Mouse (Mus musculus) thymus, adult 2 months (tissue): ENCODE data around the gene 3110082J24Rik. TPM values are rescaled to one million over a fixed set of nuclear protein-coding genes. Genes with fewer than 3 reads are reported as not detected.

Experiments
- DNase-seq: peaks from one replicate; pipeline ENCODE4 v3.0.0; 2021
- H3K27ac ChIP-seq: fragments of 200-500 bp; 2 replicates; pipeline ENCODE4 v1.5.1; 2012; ENCODE audit warnings: low read length, control low read depth; ENCODE audit not compliant: control insufficient read depth, insufficient read depth
- H3K27me3 ChIP-seq: fragments of 200-500 bp; 2 replicates; pipeline ENCODE4 v1.6.1; 2012; ENCODE audit warnings: mild to moderate bottlenecking, low read length, moderate library complexity, mixed read lengths; ENCODE audit not compliant: control insufficient read depth, insufficient read depth
- H3K36me3 ChIP-seq: fragments of 200-500 bp; 2 replicates; pipeline ENCODE4 v1.6.1; 2012; ENCODE audit warnings: mild to moderate bottlenecking, low read length, moderate library complexity; ENCODE audit not compliant: control insufficient read depth, insufficient read depth
- H3K4me1 ChIP-seq: fragments of 200-500 bp; replicated peaks from 2 replicates; pipeline ENCODE4 v1.6.1; 2012; ENCODE audit warnings: low read length; ENCODE audit not compliant: control insufficient read depth, insufficient read depth
- H3K4me3 ChIP-seq: fragments of 200-500 bp; 2 replicates; pipeline ENCODE4 v1.5.1; 2012; ENCODE audit warnings: mild to moderate bottlenecking, low read length, control low read depth, moderate library complexity; ENCODE audit not compliant: control insufficient read depth, insufficient read depth
- CTCF ChIP-seq: fragments of 200-500 bp; IDR thresholded peaks from 2 replicates; pipeline ENCODE4 v1.5.1; 2012; ENCODE audit warnings: mild to moderate bottlenecking, control low read depth, low read length, moderate library complexity, borderline replicate concordance; ENCODE audit not compliant: control insufficient read depth, poor library complexity, insufficient read depth; ENCODE audit errors: extremely low read depth
- POLR2A ChIP-seq: fragments of 200-500 bp; IDR thresholded peaks from 2 replicates; pipeline ENCODE4 v1.6.1; 2012; ENCODE audit warnings: mild to moderate bottlenecking, low read length, control low read depth, moderate library complexity; ENCODE audit not compliant: control insufficient read depth, poor library complexity, insufficient read depth; ENCODE audit errors: extremely low read depth
- WGBS: fragments of 180-500 bp; shearing (Covaris S2); methylation state at CpG from one replicate; pipeline ENCODE4 v1.1.7; 2018; 5-methylcytosine and 5-hydroxymethylcytosine counted together
- polyA plus RNA-seq: library from polyadenylated mRNA; depleted of rRNA; stranded (reverse); fragments of >200 nt; gene quantifications from 2 replicates; pipeline ENCODE4 v1.2.3, GENCODE M21; 2012

3110082J24Rik gene
- polyA plus RNA-seq, 1 experiment: not detected

DNA sequence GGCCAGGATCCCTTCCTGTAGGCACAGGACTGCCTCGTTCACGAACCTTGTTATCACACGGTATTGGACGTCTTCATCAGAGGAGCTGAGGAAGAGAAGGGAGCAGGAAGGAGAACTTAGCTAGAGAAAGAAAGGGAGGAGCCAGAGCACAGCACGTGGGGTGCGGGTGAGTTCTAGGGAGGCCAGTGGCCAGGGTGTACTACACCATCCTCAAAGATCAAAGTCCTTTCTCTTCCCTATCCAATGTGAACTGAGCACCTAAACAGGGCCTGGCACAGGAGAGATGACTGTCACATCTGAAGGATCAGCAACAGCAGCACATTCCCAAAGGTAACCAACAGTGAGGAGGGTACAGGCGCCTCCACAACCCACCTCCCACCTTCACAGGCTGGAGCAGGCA, 14.2 kb upstream of the 3110082J24Rik start:
- 92% methylated on average over 7 of the region's 7 CpGs for WGBS
- no peak overlapping the region for H3K27ac ChIP-seq
- H3K4me3 ChIP-seq: no peak overlapping the region
- TF ChIP-seq CTCF: no peak
- TF ChIP-seq POLR2A: no peak
- no peaks in the 10 kb centered on the region for H3K4me1 ChIP-seq
- H3K27me3 ChIP-seq: no peaks in the 10 kb centered on the region
- DNase-seq: no peak
- H3K36me3 ChIP-seq: peaks cover 56% of the 10 kb centered on the region

DNA sequence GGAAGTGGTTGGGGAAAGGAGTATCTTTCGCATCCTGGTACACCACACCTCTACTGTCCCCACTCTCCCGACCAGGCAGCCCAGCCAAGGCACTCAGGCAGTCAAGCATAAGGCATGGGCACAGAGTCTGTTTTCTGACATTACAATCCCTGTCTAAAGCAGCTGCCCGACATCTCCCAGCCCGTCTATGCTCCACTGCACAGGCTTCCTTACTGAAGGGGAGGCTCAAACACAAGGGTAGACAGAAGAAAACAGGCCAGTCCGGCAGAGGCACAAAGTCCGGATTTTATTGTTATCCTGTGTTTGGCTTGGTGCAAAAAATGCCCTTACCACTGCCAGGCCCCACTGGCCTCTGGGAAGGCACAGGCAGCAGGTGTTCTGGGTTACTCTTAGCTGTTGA, 13.3 kb upstream of the 3110082J24Rik start:
- TF ChIP-seq POLR2A (no peak), CTCF (no peak)
- WGBS: 91% methylated on average over 6 of the region's 6 CpGs
- H3K4me3 ChIP-seq: no peak overlapping the region
- H3K36me3 ChIP-seq: peaks cover 46% of the 10 kb centered on the region
- H3K4me1 ChIP-seq: peaks cover 6% of the 10 kb centered on the region
- DNase-seq: no peak
- H3K27me3 ChIP-seq: peaks cover 2% of the 10 kb centered on the region; the same call in 1 of the 2 replicates
- H3K27ac ChIP-seq: no peak overlapping the region

DNA sequence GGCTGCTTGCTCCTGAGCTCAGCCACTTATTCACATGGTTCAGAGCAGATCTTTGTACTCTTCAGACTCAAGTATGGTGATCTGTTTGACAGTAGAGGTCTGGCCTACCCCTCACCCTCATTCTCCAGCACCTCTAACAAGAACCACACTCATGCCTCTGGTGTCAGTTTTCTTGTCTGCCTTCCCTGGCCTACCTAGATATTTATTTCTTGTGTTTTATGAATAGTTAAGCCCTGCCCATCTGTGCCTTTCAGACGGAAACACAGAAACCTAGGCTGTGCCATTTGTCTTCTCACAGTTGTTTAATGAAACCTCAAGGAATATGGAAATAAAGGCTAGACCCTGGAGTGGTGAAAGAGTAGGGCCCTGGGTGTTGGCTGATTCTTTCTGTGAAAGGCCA, 12.1 kb upstream of the 3110082J24Rik start:
- no peak for DNase-seq
- WGBS: 91% methylated on average over 1 of the region's 1 CpGs
- TF ChIP-seq CTCF: no peak
- no peak overlapping the region for H3K4me3 ChIP-seq
- no peak overlapping the region for H3K27ac ChIP-seq
- H3K4me1 ChIP-seq: peaks cover 12% of the 10 kb centered on the region
- peaks cover 2% of the 10 kb centered on the region; the same call in 1 of the 2 replicates for H3K27me3 ChIP-seq
- peaks cover 37% of the 10 kb centered on the region for H3K36me3 ChIP-seq

DNA sequence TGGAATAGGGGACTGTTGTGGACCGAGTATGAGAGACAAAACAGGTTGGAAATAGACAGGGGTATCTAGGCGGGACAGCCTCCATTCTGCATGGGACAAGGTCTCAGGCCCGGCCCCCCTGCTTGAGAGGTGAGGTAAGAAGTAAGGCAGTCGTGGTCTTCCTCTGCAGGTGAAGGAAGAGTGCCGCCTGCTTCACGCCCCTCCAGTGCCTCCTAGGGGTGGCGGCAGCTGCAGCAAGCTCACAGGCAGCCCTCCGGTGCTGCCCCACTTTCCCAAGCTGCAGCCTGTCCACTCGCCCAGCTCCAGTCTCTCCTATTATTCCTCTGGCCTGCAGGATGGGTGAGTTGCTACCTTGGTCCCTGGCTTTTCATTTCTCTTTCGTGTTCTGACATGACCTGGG, 9.8 kb upstream of the 3110082J24Rik start:
- 55% methylated on average over 10 of the region's 10 CpGs for WGBS
- Histone ChIP-seq H3K27ac (no peak overlapping the region), H3K36me3 (peaks cover 20% of the 10 kb centered on the region), H3K4me1 (peaks cover 12% of the 10 kb centered on the region), H3K4me3 (no peak overlapping the region), H3K27me3 (peaks cover 2% of the 10 kb centered on the region; the same call in 1 of the 2 replicates)
- DNase-seq: no peak
- TF ChIP-seq CTCF (no peak), POLR2A (no peak)

DNA sequence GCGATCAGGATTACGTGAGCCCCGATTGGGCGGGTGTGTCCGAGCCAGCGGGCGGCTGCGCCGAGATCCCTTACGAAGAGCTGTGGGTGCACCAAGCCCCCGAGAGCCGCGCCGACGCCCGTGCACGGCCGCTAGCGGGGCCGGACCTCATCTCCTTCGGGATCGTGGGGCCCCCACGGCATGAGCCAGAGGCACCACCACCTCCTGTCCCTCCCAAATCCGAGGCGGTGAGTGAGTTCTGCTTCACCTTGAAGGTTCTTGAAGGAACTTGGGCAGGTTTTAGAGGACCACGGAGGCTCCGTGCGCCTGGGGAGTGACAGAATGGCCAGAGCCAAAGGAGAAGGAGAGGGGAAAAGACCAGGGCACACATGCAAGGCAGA, 8.9 kb upstream of the 3110082J24Rik start:
- Histone ChIP-seq H3K36me3 (peaks cover 12% of the 10 kb centered on the region), H3K27me3 (peaks cover 2% of the 10 kb centered on the region; the same call in 1 of the 2 replicates), H3K27ac (no peak overlapping the region), H3K4me1 (peaks cover 12% of the 10 kb centered on the region), H3K4me3 (peak overlapping the region; percentile 33)
- no peak for DNase-seq
- TF ChIP-seq POLR2A: no peak
- TF ChIP-seq CTCF: no peak
- 1% methylated on average over 28 of the region's 28 CpGs for WGBS

DNA sequence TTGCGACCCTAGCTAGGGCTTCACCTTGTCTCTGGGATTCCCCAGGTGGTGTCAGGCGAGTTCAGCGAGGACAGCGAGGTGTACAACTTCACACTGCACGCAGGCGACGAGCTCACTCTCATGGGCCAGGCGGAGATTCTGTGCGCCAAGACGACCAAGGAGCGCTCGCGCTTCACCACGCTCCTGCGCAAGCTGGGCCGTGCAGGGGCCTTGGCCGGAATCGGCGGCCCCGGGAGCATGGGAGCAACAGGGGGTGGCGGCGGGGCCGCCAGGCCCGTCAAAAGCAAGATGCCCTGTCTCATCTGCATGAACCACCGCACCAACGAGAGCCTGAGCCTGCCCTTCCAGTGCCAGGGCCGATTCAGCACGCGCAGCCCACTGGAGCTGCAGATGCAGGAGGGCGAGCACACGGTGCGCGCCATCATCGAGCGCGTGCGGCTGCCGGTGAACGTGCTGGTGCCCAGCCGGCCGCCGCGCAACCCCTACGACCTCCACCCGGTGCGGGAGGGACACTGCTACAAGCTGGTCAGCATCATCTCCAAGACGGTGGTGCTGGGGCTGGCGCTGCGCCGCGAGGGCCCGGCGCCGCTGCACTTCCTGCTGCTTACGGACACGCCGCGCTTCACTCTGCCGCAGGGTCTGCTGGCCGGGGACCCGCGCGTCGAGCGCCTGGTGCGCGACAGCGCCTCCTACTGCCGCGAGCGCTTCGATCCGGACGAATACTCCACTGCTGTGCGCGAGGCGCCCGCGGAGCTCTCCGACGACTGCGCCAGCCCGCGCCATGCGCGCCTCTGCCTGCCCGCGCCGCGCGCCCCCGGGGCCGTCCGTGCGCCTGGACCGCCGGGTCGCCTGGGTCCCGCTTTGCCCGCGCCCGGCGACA, 8.2 kb upstream of the 3110082J24Rik start:
- Histone ChIP-seq H3K27me3 (peaks cover 2% of the 10 kb centered on the region; the same call in 1 of the 2 replicates), H3K4me1 (peaks cover 12% of the 10 kb centered on the region), H3K4me3 (peak overlapping the region; percentile 78), H3K36me3 (peaks cover 6% of the 10 kb centered on the region), H3K27ac (no peak overlapping the region)
- WGBS: 2% methylated on average over 103 of the region's 103 CpGs
- TF ChIP-seq CTCF (peak; percentile 83), POLR2A (0 out of 2 replicates have a peak, but pooled peaks have one; percentile 26)
- peak; percentile 80 for DNase-seq
